Mouse (Mus musculus) fibroblast of lung, adult 2 months (primary cell): Measurements from ENCODE around the gene Ap1s3.
"Not testable (repeated sequence)": the region's sequence is repeated elsewhere in the genome, so short reads cannot be mapped to it uniquely, and the experiment has no call there.

Experiments used
- DNase-seq: peaks from one replicate; pipeline ENCODE4 v3.0.0-alpha.2; 2011; ENCODE audit warnings: low read depth

Gene Ap1s3

DNA sequence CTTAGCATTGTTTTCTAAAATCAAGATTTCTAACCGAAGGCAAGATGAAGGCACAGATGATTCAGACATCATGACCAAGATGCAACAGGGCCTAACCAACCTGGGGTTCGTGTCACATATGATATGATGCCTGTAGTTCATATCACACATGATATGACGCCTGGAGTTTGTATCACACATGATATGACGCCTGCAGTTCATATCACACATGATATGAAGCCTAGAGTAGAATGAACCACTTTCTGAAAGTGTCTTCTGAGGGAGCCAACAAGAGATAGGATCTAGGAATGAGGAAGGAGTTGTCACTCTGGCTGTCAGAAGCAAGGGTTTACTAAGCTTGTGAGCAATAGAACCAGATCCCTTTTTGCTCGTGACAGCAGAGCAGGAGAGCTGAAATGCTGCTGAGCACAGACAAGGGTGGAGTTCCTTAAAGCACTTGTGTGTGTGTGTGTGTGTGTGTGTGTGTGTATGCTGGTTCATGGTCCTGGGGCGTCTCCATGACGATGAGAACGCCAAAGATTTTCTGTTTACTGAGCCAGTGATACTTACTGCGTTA, 2.3 kb downstream of the Ap1s3 start:
- DNase-seq = no peak

DNA sequence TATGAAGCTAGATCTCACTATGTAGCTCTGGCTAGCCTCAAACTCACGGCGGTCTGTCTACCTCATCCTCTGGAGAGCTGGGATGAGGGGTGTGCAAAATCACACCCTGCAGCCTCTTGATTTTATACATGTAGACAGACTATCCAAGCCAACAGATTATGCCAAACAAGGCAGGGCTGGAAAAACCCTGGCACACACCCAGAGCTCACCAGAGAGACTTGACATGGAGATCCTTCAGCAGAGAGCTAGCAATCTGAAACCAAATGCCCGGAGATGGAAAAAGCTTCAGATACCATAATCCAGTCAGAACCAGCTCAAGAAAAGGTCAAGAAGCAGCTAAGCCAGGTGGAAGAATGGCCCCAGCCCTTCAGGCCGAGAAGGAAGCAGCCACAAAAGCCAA, 6.9 kb downstream of the Ap1s3 start:
- DNase-seq = no peak

- DNase-seq = no peak
These were observed 12.2 kb downstream of the Ap1s3 start for GRCm38 (mm10) chr1:79659598-79659997.

GRCm38 (mm10) chr1:79657411-79657810, 14.4 kb downstream of the Ap1s3 start:
- no peak for DNase-seq

GRCm38 (mm10) chr1:79655819-79656555, 15.8 kb downstream of the Ap1s3 start:
- no peak for DNase-seq

- DNase-seq = no peak
These were observed 16.8 kb downstream of the Ap1s3 start for GRCm38 (mm10) chr1:79654948-79655347.

DNA sequence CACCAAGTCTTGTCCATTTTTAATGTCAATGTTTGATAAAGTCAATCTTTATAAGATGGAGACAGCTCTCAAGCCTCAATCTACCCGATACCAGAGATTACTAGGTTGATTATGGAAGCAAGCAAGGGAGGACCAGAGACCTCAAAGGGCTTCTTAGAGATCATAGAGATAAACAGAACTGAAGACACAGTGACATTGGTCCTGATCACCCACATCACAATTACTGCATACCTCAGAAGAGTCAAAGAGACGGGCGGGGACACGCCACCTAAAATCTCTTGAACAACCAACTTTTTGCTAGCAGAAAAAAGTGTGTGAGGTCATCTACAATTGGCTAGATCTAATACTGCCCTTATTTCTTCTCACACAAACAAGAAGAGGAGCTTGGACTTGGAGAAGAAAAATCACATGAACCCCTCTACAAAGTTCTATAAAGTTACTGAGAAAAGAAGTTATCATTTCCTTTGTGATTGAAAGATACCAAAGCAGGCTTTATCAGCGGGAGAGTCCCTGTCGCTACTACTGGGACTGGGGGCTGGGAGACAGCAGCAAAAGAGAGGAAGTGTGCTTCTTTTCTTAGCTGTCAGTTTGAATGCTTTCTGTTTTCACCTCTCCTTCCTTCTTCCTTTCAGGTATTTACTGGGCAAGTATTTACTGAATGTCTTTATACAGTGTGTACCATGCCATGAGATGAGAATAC, 28.2 kb downstream of the Ap1s3 start:
- no peak for DNase-seq

GRCm38 (mm10) chr1:79642680-79643079, 29.1 kb downstream of the Ap1s3 start:
- DNase-seq = no peak

- DNase-seq = no peak
These were observed 30.4 kb downstream of the Ap1s3 start for GRCm38 (mm10) chr1:79641355-79641754.

- peak; percentile 65 for DNase-seq
These were observed 31.6 kb downstream of the Ap1s3 start for GRCm38 (mm10) chr1:79640151-79640550.

DNA sequence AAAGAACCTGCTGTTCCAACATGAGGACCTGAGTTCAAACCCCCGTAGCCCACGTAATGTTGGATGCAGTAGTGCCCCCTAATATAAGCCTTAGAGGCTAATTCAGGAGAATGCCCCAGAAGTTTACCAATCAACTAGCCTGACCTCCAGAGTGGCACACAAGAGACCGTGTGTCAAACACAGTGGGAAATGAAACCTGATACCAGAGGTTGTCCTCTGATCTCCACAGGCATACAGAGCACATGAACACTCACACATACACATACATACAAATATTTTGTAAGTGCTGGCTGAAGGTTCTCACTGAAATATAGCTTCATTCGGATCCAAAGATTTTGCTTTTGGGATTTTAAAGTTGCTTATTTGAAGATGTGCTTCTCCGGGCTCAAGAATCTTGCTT, 32.1 kb downstream of the Ap1s3 start:
- DNase-seq = no peak

GRCm38 (mm10) chr1:79639107-79639506, 32.7 kb downstream of the Ap1s3 start:
- no peak for DNase-seq

DNA sequence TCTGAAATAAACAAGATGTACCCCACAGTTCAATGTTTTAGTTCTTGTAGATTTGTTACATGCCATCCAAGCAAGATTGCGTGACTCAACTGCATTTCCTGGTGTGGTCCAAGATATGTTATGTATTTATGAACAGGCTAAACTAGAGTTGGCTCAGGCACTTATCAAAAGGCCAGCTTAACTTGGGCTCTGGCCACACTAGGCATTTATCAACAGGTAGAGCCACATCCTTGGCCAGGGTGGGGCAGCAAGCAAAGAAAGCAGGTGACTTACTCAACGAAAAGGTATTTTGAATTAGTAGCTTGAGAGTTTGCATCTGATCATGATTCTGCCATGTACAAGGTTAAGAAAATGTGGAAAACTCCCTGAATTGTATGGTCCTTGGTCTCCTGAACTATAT, 34.0 kb downstream of the Ap1s3 start:
- DNase-seq = no peak

DNA sequence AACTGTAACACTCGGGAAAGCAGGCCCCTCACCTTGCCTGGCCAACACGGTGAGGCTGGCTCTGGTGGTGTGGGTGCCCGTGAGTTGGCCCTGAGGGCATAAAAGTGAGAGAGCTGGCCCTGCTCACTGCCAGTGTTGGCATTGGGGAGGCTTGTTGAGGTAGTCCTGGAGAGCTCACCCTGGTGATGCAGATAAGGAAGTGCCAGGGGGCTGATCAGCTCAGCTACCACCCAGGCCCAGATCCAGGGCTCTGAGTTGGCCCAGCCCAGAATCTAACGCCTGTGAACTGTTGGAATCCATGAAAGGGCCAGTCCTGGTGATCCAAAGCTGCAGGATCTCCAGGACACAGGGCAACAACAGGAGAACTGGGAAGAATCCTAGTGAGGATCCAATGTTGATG, 40.3 kb downstream of the Ap1s3 start:
- no peak for DNase-seq

- no peak for DNase-seq
These were observed 42.0 kb downstream of the Ap1s3 start for GRCm38 (mm10) chr1:79629726-79630125.

- no peak for DNase-seq
These were observed 45.6 kb downstream of the Ap1s3 start for GRCm38 (mm10) chr1:79626140-79626539.

DNA sequence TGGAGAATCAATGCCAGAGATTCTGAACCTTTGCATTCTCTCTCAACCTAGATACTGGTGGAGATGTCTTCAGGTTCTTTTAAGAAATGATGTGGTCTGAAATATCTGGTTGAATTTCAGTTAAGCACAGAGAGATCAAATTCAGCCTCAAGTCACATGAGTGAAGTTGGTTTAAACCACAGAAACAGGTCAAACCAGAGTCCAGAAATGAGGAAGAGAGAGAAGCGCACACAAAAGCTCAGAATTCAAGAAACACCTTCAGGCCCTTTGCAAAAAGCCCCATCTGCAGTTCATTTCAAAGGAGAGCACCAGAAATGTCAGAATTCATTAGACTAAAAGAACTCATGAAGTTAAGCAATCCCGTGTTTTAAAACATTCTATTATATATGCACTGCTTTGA, 52.3 kb downstream of the Ap1s3 start:
- no peak for DNase-seq

DNA sequence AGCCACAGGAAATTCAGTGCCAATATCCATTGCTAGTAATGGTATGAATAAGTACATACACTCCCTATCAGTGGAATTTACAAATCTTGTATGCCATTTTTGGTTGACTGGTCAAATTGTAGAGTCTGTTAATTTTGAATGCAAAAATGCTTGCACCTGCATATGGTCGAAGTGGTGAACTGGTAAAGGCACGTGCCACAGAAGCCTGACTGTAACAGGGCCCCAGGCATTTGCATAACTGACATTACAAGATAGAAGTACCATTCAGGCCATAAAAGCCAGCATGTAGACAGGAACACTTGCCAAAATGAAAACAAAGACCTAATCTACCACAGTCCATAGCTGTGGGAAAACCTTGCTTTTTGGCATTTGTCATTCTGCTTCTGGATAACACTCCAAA, 55.3 kb downstream of the Ap1s3 start:
- no peak for DNase-seq

DNA sequence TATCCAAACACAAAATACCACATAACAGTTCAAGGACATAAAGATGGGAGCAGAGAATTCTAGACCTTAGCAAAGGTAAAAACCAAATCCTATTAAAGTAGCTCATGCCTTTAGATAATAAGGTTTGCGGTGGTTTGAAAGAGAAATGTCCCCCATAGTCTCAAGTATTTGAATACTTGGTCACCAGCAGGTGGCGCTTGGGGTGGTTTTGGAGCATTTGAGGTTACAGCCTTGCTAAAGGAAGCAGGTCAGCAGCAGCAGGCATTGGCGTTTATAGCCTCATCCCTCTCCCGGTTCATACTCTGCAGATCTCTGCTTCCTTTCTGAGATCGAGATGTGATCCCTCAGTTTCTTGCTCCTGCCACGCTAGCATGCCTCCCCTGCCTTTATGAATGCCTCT, 57.3 kb downstream of the Ap1s3 start:
- no peak for DNase-seq

DNA sequence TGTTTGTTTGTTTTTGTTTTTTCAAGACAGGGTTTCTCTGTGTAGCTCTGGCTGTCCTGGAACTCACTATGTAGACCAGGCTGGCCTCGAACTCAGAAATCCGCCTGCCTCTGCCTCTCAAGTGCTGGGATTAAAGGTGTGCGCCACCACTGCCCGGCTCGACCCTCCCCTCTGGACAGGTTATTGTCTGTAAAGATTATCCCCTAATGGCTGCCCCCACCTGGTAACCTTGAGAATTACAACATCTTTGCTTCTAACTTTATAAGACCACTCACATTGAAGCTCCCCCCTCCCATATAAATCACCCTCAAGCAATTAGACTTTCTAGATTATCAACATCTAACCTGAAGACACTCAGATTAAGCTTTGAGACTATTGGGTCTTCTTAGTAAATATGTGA, 60.5 kb downstream of the Ap1s3 start:
- DNase-seq = not testable (repeated sequence)

- not testable (repeated sequence) for DNase-seq
These were observed 62.9 kb downstream of the Ap1s3 start for GRCm38 (mm10) chr1:79608856-79609255.

DNA sequence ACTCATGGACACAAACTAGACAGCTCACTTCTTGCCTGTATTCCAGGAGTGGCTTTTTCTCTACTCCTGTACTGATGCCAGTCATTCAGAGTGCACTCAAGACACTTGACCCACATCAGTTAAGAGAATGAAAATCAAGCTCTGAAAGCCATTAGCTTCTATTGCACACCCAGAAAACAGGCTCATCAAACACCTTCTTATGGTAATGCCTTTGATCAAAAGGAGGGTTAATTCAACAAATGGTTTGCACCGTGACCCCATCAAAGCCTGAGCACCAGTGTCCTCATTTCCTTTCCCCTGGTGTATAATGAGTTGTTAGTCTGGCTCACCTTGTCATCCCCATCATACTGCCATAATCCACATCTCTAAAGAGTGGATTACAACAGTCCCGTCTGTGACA, 69.3 kb downstream of the Ap1s3 start:
- no peak for DNase-seq

GRCm38 (mm10) chr1:79598385-79599178, 73.2 kb downstream of the Ap1s3 start:
- no peak for DNase-seq
